Mouse (Mus musculus) MEL (cell line): ENCODE results near the gene Palld. TPM values are rescaled to one million over a fixed set of nuclear protein-coding genes. Genes with fewer than 3 reads are reported as not detected.

Source experiments
- DNase-seq: peaks from one replicate; pipeline ENCODE4 v3.0.0; 2011; ENCODE audit warnings: low read depth, low spot score
- H3K27ac ChIP-seq: 2 replicates; pipeline ENCODE4 v1.5.1; 2012; ENCODE audit warnings: low read depth, mild to moderate bottlenecking, control low read depth, low read length, moderate library complexity; ENCODE audit not compliant: control insufficient read depth
- H3K27me3 ChIP-seq, 2 experiments: fragments of 150-350 bp in 1 of 2; sonication (generic) in 1 of 2; 2 replicates each; pipeline ENCODE4 v1.6.1; 2012; ENCODE audit warnings: low read length in 2 of 2, mild to moderate bottlenecking in 2 of 2, improper control_type of control experiment in 1 of 2, moderate library complexity in 1 of 2; ENCODE audit not compliant: insufficient read depth in 2 of 2, control insufficient read depth in 1 of 2
- H3K36me3 ChIP-seq, 2 experiments: 2 replicates each; pipeline ENCODE4 v1.6.1; 2012 to 2014; ENCODE audit warnings: low read length in 2 of 2, improper control_type of control experiment in 1 of 2, inconsistent platforms in 1 of 2, mild to moderate bottlenecking in 1 of 2; ENCODE audit not compliant: insufficient read depth in 2 of 2, control insufficient read depth in 1 of 2
- H3K4me1 ChIP-seq, 2 experiments: fragments of 150-350 bp in 1 of 2; sonication (generic) in 1 of 2; 2 replicates each; pipeline ENCODE4 v1.6.1; 2012; ENCODE audit warnings: low read length in 2 of 2, improper control_type of control experiment in 1 of 2, mild to moderate bottlenecking in 1 of 2; ENCODE audit not compliant: insufficient read depth in 2 of 2, control insufficient read depth in 1 of 2
- H3K4me3 ChIP-seq, 2 experiments: fragments of 150-350 bp in 1 of 2; sonication (generic) in 1 of 2; 2 replicates each; pipeline ENCODE4 v1.5.1; 2012; ENCODE audit warnings: low read depth in 2 of 2, low read length in 2 of 2, mild to moderate bottlenecking in 2 of 2, moderate library complexity in 2 of 2, control low read depth in 1 of 2, improper control_type of control experiment in 1 of 2; ENCODE audit not compliant: control insufficient read depth in 1 of 2, insufficient read depth in 1 of 2
- H3K79me2 ChIP-seq: 2 replicates; pipeline ENCODE4 v1.6.1; 2012; ENCODE audit warnings: mild to moderate bottlenecking, low read length, moderate library complexity; ENCODE audit not compliant: control insufficient read depth, poor library complexity, insufficient read depth
- H3K9ac ChIP-seq: 2 replicates; pipeline ENCODE4 v1.6.1; 2012; ENCODE audit warnings: low read depth, mild to moderate bottlenecking, control low read depth, low read length, moderate library complexity; ENCODE audit not compliant: control insufficient read depth, poor library complexity, severe bottlenecking
- H3K9me3 ChIP-seq: fragments of 150-350 bp; sonication (generic); replicated peaks from 2 replicates; pipeline ENCODE4 v1.6.1; 2012; ENCODE audit warnings: mild to moderate bottlenecking, low read length, improper control_type of control experiment, moderate library complexity; ENCODE audit not compliant: insufficient read depth
- CHD1 ChIP-seq: IDR thresholded peaks from 2 replicates; pipeline ENCODE4 v1.6.1; 2012; ENCODE audit warnings: low read depth, mild to moderate bottlenecking, inconsistent platforms, low read length, improper control_type of control experiment
- CTCF ChIP-seq, 3 experiments: IDR thresholded peaks in 2 of 3; conservative IDR thresholded peaks in 1 of 3; 2 replicates each; pipeline ENCODE4 v1.5.1; 2011 to 2012; ENCODE audit warnings: low read length in 3 of 3, low read depth in 2 of 3, mild to moderate bottlenecking in 2 of 3, improper control_type of control experiment in 1 of 3, inconsistent platforms in 1 of 3, mixed read lengths in 1 of 3, moderate library complexity in 1 of 3; ENCODE audit not compliant: control insufficient read depth in 1 of 3, insufficient read depth in 1 of 3, poor library complexity in 1 of 3, severe bottlenecking in 1 of 3
- ELF1 ChIP-seq: IDR thresholded peaks from 2 replicates; pipeline ENCODE4 v1.6.1; 2014; ENCODE audit warnings: low read depth, mild to moderate bottlenecking, inconsistent platforms, low read length, improper control_type of control experiment, moderate library complexity
- ETS1 ChIP-seq: IDR thresholded peaks from 2 replicates; pipeline ENCODE4 v1.6.1; 2012; ENCODE audit warnings: low read depth, mild to moderate bottlenecking, inconsistent platforms, low read length, improper control_type of control experiment, moderate library complexity
- GATA1 ChIP-seq: IDR thresholded peaks from 2 replicates; pipeline ENCODE4 v1.6.1; 2011; ENCODE audit warnings: low read depth, low read length, improper control_type of control experiment
- HCFC1 ChIP-seq: IDR thresholded peaks from 2 replicates; pipeline ENCODE4 v1.6.1; 2012; ENCODE audit warnings: low read depth, mild to moderate bottlenecking, inconsistent platforms, low read length, improper control_type of control experiment, moderate library complexity
- JUND ChIP-seq: IDR thresholded peaks from 2 replicates; pipeline ENCODE4 v1.6.1; 2011; ENCODE audit warnings: low read depth, mild to moderate bottlenecking, improper control_type of control experiment, low read length
- KAT2A ChIP-seq: conservative IDR thresholded peaks from 2 replicates; pipeline ENCODE4 v1.6.1; 2012; ENCODE audit warnings: low read depth, low read length, improper control_type of control experiment, inconsistent platforms
- MAX ChIP-seq: IDR thresholded peaks from 2 replicates; pipeline ENCODE4 v1.6.1; 2011; ENCODE audit warnings: low read length, improper control_type of control experiment
- MYB ChIP-seq: IDR thresholded peaks from 2 replicates; pipeline ENCODE4 v1.6.1; 2011; ENCODE audit warnings: mild to moderate bottlenecking, low read depth, low read length, improper control_type of control experiment
- NELFE ChIP-seq: IDR thresholded peaks from 2 replicates; pipeline ENCODE4 v1.6.1; 2011; ENCODE audit warnings: low read depth, low read length, improper control_type of control experiment
- NRF1 ChIP-seq: IDR thresholded peaks from 2 replicates; pipeline ENCODE4 v1.6.1; 2014; ENCODE audit warnings: low read depth, mild to moderate bottlenecking, inconsistent platforms, low read length, improper control_type of control experiment, moderate library complexity; ENCODE audit not compliant: poor library complexity, insufficient read depth, severe bottlenecking
- POLR2A ChIP-seq, 2 experiments: IDR thresholded peaks; 2 replicates each; pipeline ENCODE4 v1.6.1; 2011 to 2012; ENCODE audit warnings: low read length in 2 of 2, mild to moderate bottlenecking in 2 of 2, control low read depth in 1 of 2, improper control_type of control experiment in 1 of 2, low read depth in 1 of 2, moderate library complexity in 1 of 2; ENCODE audit not compliant: control insufficient read depth in 1 of 2, insufficient read depth in 1 of 2, poor library complexity in 1 of 2
- POLR2AphosphoS5 ChIP-seq: IDR thresholded peaks from 2 replicates; pipeline ENCODE4 v1.6.1; 2012; ENCODE audit warnings: low read depth, borderline replicate concordance, mild to moderate bottlenecking, inconsistent platforms, low read length, moderate library complexity, mixed read lengths
- RAD21 ChIP-seq: IDR thresholded peaks from 2 replicates; pipeline ENCODE4 v1.6.1; 2011; ENCODE audit warnings: mild to moderate bottlenecking, low read depth, low read length, improper control_type of control experiment
- RCOR1 ChIP-seq: IDR thresholded peaks from 2 replicates; pipeline ENCODE4 v1.6.1; 2012; ENCODE audit warnings: low read depth, mild to moderate bottlenecking, inconsistent platforms, low read length, improper control_type of control experiment
- SMC3 ChIP-seq: IDR thresholded peaks from 2 replicates; pipeline ENCODE4 v1.6.1; 2011; ENCODE audit warnings: low read depth, low read length, improper control_type of control experiment
- TAL1 ChIP-seq: IDR thresholded peaks from 2 replicates; pipeline ENCODE4 v1.6.1; 2012; ENCODE audit warnings: mild to moderate bottlenecking, inconsistent platforms, low read length, moderate library complexity, mixed read lengths
- TBP ChIP-seq: IDR thresholded peaks from 2 replicates; pipeline ENCODE4 v1.8.0; 2011; ENCODE audit warnings: low read depth, low read length, improper control_type of control experiment
- TCF12 ChIP-seq: IDR thresholded peaks from 2 replicates; pipeline ENCODE4 v1.6.1; 2014; ENCODE audit warnings: low read depth, mild to moderate bottlenecking, inconsistent platforms, low read length, improper control_type of control experiment, moderate library complexity
- UBTF ChIP-seq: IDR thresholded peaks from 2 replicates; pipeline ENCODE4 v1.6.1; 2012; ENCODE audit warnings: low read depth, mild to moderate bottlenecking, inconsistent platforms, low read length, improper control_type of control experiment, moderate library complexity, borderline replicate concordance; ENCODE audit not compliant: insufficient read depth
- USF1 ChIP-seq: IDR thresholded peaks from 2 replicates; pipeline ENCODE4 v1.6.1; 2014; ENCODE audit warnings: low read depth, mild to moderate bottlenecking, inconsistent platforms, low read length, improper control_type of control experiment, moderate library complexity
- USF2 ChIP-seq, 2 experiments: IDR thresholded peaks; 2 replicates each; pipeline ENCODE4 v1.6.1; 2011 to 2012; ENCODE audit warnings: improper control_type of control experiment in 2 of 2, low read length in 2 of 2, borderline replicate concordance in 1 of 2, inconsistent platforms in 1 of 2, low read depth in 1 of 2, mild to moderate bottlenecking in 1 of 2; ENCODE audit not compliant: insufficient read depth in 1 of 2
- ZC3H11A ChIP-seq: IDR thresholded peaks from 2 replicates; pipeline ENCODE4 v1.6.1; 2012; ENCODE audit warnings: low read depth, mild to moderate bottlenecking, inconsistent platforms, low read length, improper control_type of control experiment
- ZMIZ1 ChIP-seq: IDR thresholded peaks from 2 replicates; pipeline ENCODE4 v1.6.1; 2012; ENCODE audit warnings: low read depth, mild to moderate bottlenecking, inconsistent platforms, low read length, improper control_type of control experiment, moderate library complexity
- polyA plus RNA-seq, 2 experiments: library from polyadenylated mRNA; stranded (reverse) in 1 of 2; unstranded in 1 of 2; fragments of >175 nt in 1 of 2; fragments of >200 nt in 1 of 2; gene quantifications; 2 replicates each; pipeline versions ENCODE4 v1.2.1 to v1.2.4; 2012; ENCODE audit warnings: low replicate concordance in 2 of 2, low read depth in 1 of 2; ENCODE audit not compliant: insufficient read length in 2 of 2, insufficient read depth in 1 of 2, missing spikeins in 1 of 2
- total RNA-seq: library from RNA; depleted of rRNA; stranded (reverse); fragments of 300-350 nt; gene quantifications from 2 replicates; pipeline ENCODE4 v1.2.3, GENCODE M21; 2012

The Palld gene
- total and polyA plus RNA-seq, 3 experiments: 0.23 to 1.9 TPM; not detected in 1

DNA sequence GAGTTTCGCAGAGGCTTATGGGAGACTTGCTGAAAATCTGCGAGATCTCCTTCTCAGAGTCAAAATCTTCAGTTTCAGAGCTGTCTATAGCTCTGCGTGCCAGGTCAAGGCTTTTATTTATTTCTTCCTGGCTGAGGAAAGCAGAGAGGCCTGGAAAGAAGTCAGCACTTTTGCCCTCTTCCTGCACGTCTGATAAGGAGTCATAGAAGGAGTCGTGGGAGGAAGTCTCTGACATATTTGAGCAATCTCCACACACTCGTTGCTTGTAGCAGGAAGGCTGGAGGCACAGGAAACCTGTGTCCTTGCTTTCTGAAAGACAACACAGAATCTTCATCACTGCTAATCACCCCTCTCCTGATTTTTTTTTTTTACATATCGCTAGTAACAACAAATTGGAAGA, 24.9 kb downstream of the Palld start:
- Histone ChIP-seq H3K79me2 (no peaks in the 10 kb centered on the region), H3K9ac (no peak overlapping the region), H3K9me3 (no peaks in the 10 kb centered on the region), H3K27ac (no peak overlapping the region), H3K36me3 (no peaks in the 10 kb centered on the region), H3K27me3 (no peaks in the 10 kb centered on the region), H3K4me3 (no peak overlapping the region), H3K4me1 (no peaks in the 10 kb centered on the region)
- no peak for DNase-seq
- TF ChIP-seq MYB: no peak
- no peak for TF ChIP-seq ELF1
- no peak for TF ChIP-seq RAD21
- no peak for TF ChIP-seq JUND
- TF ChIP-seq ETS1: no peak
- no peak for TF ChIP-seq RCOR1
- TF ChIP-seq NRF1: no peak
- no peak for TF ChIP-seq SMC3
- TF ChIP-seq CHD1: no peak
- TF ChIP-seq NELFE: no peak
- TF ChIP-seq TCF12: no peak
- no peak for TF ChIP-seq GATA1
- TF ChIP-seq USF1: no peak
- TF ChIP-seq MAX: no peak
- TF ChIP-seq TBP: no peak
- TF ChIP-seq USF2 (IDR thresholded peaks at IDR 0.05; ENCODE audit: borderline replicate concordance in 1 of 2, insufficient read depth in 1 of 2, low read depth in 1 of 2, low read length in 2 of 2): no peak
- no peak for TF ChIP-seq ZMIZ1
- no peak for TF ChIP-seq TAL1
- no peak for TF ChIP-seq POLR2AphosphoS5
- no peak for TF ChIP-seq POLR2A (IDR thresholded peaks at IDR 0.05; ENCODE audit: control insufficient read depth in 1 of 2, insufficient read depth in 1 of 2, low read depth in 1 of 2, low read length in 2 of 2, poor library complexity in 1 of 2)
- TF ChIP-seq, all 39 proteins: peak for 0

DNA sequence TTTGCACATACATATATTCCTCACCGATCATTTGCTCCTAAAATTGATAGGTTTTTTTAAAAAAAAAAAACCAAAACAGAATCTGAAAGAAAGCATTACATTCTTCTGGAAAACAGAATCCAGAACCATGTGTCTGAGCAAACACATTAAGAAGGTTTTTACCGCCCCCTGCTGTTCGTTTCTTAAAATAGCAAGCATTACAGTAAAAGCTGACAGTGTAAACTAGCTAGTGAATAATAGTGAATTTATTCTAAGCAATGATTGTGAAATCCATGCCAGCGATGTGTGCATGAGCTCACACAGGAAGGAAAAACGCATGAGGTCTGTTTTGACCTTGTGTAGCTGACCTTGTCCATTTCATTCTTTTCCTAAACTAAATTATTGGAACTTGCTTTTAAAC, 27.2 kb downstream of the Palld start:
- no peak overlapping the region for H3K9ac ChIP-seq
- H3K27me3 ChIP-seq: no peaks in the 10 kb centered on the region
- no peaks in the 10 kb centered on the region for H3K9me3 ChIP-seq
- no peaks in the 10 kb centered on the region for H3K36me3 ChIP-seq
- no peaks in the 10 kb centered on the region for H3K79me2 ChIP-seq
- DNase-seq: peak; percentile 53
- TF ChIP-seq ZC3H11A: peak; percentile 57
- peak; percentile 77 for TF ChIP-seq RAD21
- TF ChIP-seq ELF1: no peak
- no peak for TF ChIP-seq KAT2A
- TF ChIP-seq CTCF (IDR thresholded peaks at IDR 0.05 in 2 of 3, conservative IDR thresholded peaks at IDR 0.05 in 1 of 3; ENCODE audit: control insufficient read depth in 1 of 3, insufficient read depth in 1 of 3, low read depth in 2 of 3, low read length in 3 of 3, poor library complexity in 1 of 3, severe bottlenecking in 1 of 3): peak in 2 of 3 experiments; percentile 38 to 73; a peak in 4 of 6 replicates
- no peak for TF ChIP-seq ZMIZ1
- TF ChIP-seq SMC3: peak; percentile 59
- no peak for TF ChIP-seq HCFC1
- TF ChIP-seq UBTF: no peak
- TF ChIP-seq RCOR1: no peak
- TF ChIP-seq GATA1: no peak
- H3K4me3 ChIP-seq: no peak overlapping the region
- H3K4me1 ChIP-seq: no peaks in the 10 kb centered on the region
- H3K27ac ChIP-seq: no peak overlapping the region
